Mouse (Mus musculus) liver, embryonic 15.5 days (tissue): ENCODE results near the gene Prss43. TPM values are rescaled to one million over a fixed set of nuclear protein-coding genes. Genes with fewer than 3 reads are reported as not detected.

ENCODE experiments used
- ATAC-seq: fragments of 200-750 bp; cut with Nextera tagmentation; 2 replicates; pipeline ENCODE4 v1.8.0; 2017; ENCODE audit warnings: moderate number of reproducible peaks, mild to moderate bottlenecking, moderate library complexity; ENCODE audit not compliant: insufficient read depth
- H3K27ac ChIP-seq: fragments of 300-500 bp; sonication (generic); replicated peaks from 2 replicates; pipeline ENCODE4 v1.5.1; 2015; ENCODE audit warnings: mild to moderate bottlenecking, inconsistent platforms
- H3K27me3 ChIP-seq: fragments of 300-500 bp; sonication (generic); 2 replicates; pipeline ENCODE4 v1.6.1; 2015; ENCODE audit warnings: mild to moderate bottlenecking, inconsistent platforms
- H3K36me3 ChIP-seq: fragments of 300-500 bp; sonication (generic); replicated peaks from 2 replicates; pipeline ENCODE4 v1.6.1; 2015; ENCODE audit warnings: moderate library complexity, mild to moderate bottlenecking, inconsistent platforms
- H3K4me1 ChIP-seq: fragments of 300-500 bp; sonication (generic); replicated peaks from 2 replicates; pipeline ENCODE4 v1.6.1; 2015; ENCODE audit warnings: inconsistent platforms
- H3K4me2 ChIP-seq: fragments of 300-500 bp; sonication (generic); 2 replicates; pipeline ENCODE4 v1.6.1; 2015; ENCODE audit warnings: moderate library complexity, mild to moderate bottlenecking, inconsistent platforms
- H3K4me3 ChIP-seq: fragments of 300-500 bp; sonication (generic); replicated peaks from 2 replicates; pipeline ENCODE4 v1.5.1; 2015; ENCODE audit warnings: mild to moderate bottlenecking, inconsistent platforms
- H3K9ac ChIP-seq: fragments of 300-500 bp; sonication (generic); 2 replicates; pipeline ENCODE4 v1.6.1; 2015; ENCODE audit warnings: moderate library complexity, mild to moderate bottlenecking, inconsistent platforms
- H3K9me3 ChIP-seq: fragments of 300-500 bp; sonication (generic); replicated peaks from 2 replicates; pipeline ENCODE4 v1.6.1; 2016; ENCODE audit warnings: inconsistent platforms
- WGBS: fragments of 180-500 bp; shearing (Covaris S2); methylation state at CpG from one replicate; pipeline ENCODE4 v1.1.7; 2015; ENCODE audit warnings: mixed read lengths; ENCODE audit not compliant: insufficient replicate concordance; 5-methylcytosine and 5-hydroxymethylcytosine counted together
- polyA plus RNA-seq: library from polyadenylated mRNA; unstranded; fragments of >200 nt; fragmentation: Nextera tagmentation; extraction: Ambion mirVana; gene quantifications from 2 replicates; pipeline ENCODE4 v1.2.1, GENCODE M21; 2015

The Prss43 gene
- polyA plus RNA-seq, 1 experiment from 2014 or later, result not detected

- Histone ChIP-seq H3K27me3 (peaks cover 41% of the 10 kb centered on the region), H3K9me3 (no peaks in the 10 kb centered on the region), H3K36me3 (no peaks in the 10 kb centered on the region), H3K4me3 (no peak overlapping the region), H3K4me2 (peak overlapping the region; percentile 35), H3K4me1 (peaks cover 28% of the 10 kb centered on the region), H3K9ac (no peak overlapping the region), H3K27ac (no peak overlapping the region)
- ATAC-seq, result no peak
- WGBS, result 15% methylated on average over 40 of the region's 40 CpGs
These were observed 47.5 kb downstream of the Prss43 start for GRCm38 (mm10) chr9:110873681-110874659.

- H3K9ac ChIP-seq, result no peak overlapping the region
- no peak overlapping the region for H3K4me2 ChIP-seq
- no peaks in the 10 kb centered on the region for H3K9me3 ChIP-seq
- peaks cover 28% of the 10 kb centered on the region for H3K4me1 ChIP-seq
- WGBS, result 38% methylated on average over 3 of the region's 3 CpGs
- peak overlapping the region; percentile 29; the same call in 1 of the 2 replicates for H3K27ac ChIP-seq
- no peak overlapping the region for H3K4me3 ChIP-seq
- no peak for ATAC-seq
- no peaks in the 10 kb centered on the region for H3K36me3 ChIP-seq
- peaks cover 48% of the 10 kb centered on the region for H3K27me3 ChIP-seq
These were observed 48.2 kb downstream of the Prss43 start for GRCm38 (mm10) chr9:110874660-110875191.

GRCm38 (mm10) chr9:110875288-110875695 lies 48.8 kb downstream of the Prss43 start:
- Histone ChIP-seq H3K9ac (no peak overlapping the region), H3K9me3 (no peaks in the 10 kb centered on the region), H3K27ac (peak overlapping the region; percentile 55), H3K4me2 (no peak overlapping the region), H3K4me1 (peaks cover 28% of the 10 kb centered on the region), H3K27me3 (peaks cover 54% of the 10 kb centered on the region), H3K36me3 (no peaks in the 10 kb centered on the region), H3K4me3 (no peak overlapping the region)
- 39% methylated on average over 6 of the region's 6 CpGs for WGBS
- ATAC-seq, result peak; percentile 58

GRCm38 (mm10) chr9:110877353-110877752 lies 50.9 kb downstream of the Prss43 start:
- peaks cover 65% of the 10 kb centered on the region for H3K27me3 ChIP-seq
- H3K27ac ChIP-seq, result peak overlapping the region; percentile 70
- 35% methylated on average over 1 of the region's 1 CpGs for WGBS
- H3K9ac ChIP-seq, result no peak overlapping the region
- H3K4me3 ChIP-seq, result no peak overlapping the region
- peak; percentile 10; the same call in 1 of the 2 replicates for ATAC-seq
- H3K4me2 ChIP-seq, result no peak overlapping the region
- no peaks in the 10 kb centered on the region for H3K36me3 ChIP-seq
- no peaks in the 10 kb centered on the region for H3K9me3 ChIP-seq
- peaks cover 28% of the 10 kb centered on the region for H3K4me1 ChIP-seq

GRCm38 (mm10) chr9:110877888-110878287 lies 51.4 kb downstream of the Prss43 start:
- Histone ChIP-seq H3K27ac (peak overlapping the region; percentile 70), H3K4me1 (peaks cover 28% of the 10 kb centered on the region), H3K27me3 (peaks cover 60% of the 10 kb centered on the region), H3K4me2 (no peak overlapping the region), H3K4me3 (no peak overlapping the region), H3K9ac (no peak overlapping the region), H3K36me3 (no peaks in the 10 kb centered on the region), H3K9me3 (no peaks in the 10 kb centered on the region)
- 60% methylated on average over 5 of the region's 5 CpGs for WGBS
- ATAC-seq, result peak; percentile 57

GRCm38 (mm10) chr9:110879191-110879920 lies 52.9 kb downstream of the Prss43 start, which contains the start of gene Als2cl:
Gene Als2cl, plus strand, starts transcription at chr9:110879870.
- no peak for ATAC-seq
- 20% methylated on average over 12 of the region's 12 CpGs for WGBS
- peaks cover 46% of the 10 kb centered on the region for H3K27me3 ChIP-seq
- no peaks in the 10 kb centered on the region for H3K36me3 ChIP-seq
- H3K27ac ChIP-seq, result peak within 1 kb of the TSS; percentile 57
- H3K4me1 ChIP-seq, result peaks cover 19% of the 10 kb centered on the region
- H3K4me3 ChIP-seq, result peak within 1 kb of the TSS; percentile 53
- peak within 1 kb of the TSS; percentile 25 for H3K9ac ChIP-seq
- no peaks in the 10 kb centered on the region for H3K9me3 ChIP-seq
- H3K4me2 ChIP-seq, result peak within 1 kb of the TSS; percentile 62

- ATAC-seq, result peak; percentile 43; the same call in 1 of the 2 replicates
- H3K4me3 ChIP-seq, result peak within 1 kb of the TSS; percentile 53
- peak within 1 kb of the TSS; percentile 25 for H3K9ac ChIP-seq
- H3K27ac ChIP-seq, result peak within 1 kb of the TSS; percentile 57
- H3K27me3 ChIP-seq, result peaks cover 41% of the 10 kb centered on the region
- peaks cover 12% of the 10 kb centered on the region for H3K4me1 ChIP-seq
- no peaks in the 10 kb centered on the region for H3K36me3 ChIP-seq
- no peaks in the 10 kb centered on the region for H3K9me3 ChIP-seq
- peak within 1 kb of the TSS; percentile 62 for H3K4me2 ChIP-seq
- WGBS, result under 1% methylated on average over 57 of the region's 57 CpGs
These were observed 53.6 kb downstream of the Prss43 start, which contains the start of gene Tmie for GRCm38 (mm10) chr9:110879998-110880561. Gene Tmie, minus strand, starts transcription at chr9:110880113.

GRCm38 (mm10) chr9:110880772-110881171 lies 54.3 kb downstream of the Prss43 start:
- no peaks in the 10 kb centered on the region for H3K36me3 ChIP-seq
- H3K4me2 ChIP-seq, result peak overlapping the region; percentile 62
- peaks cover 12% of the 10 kb centered on the region for H3K4me1 ChIP-seq
- peaks cover 41% of the 10 kb centered on the region for H3K27me3 ChIP-seq
- H3K4me3 ChIP-seq, result peak overlapping the region; percentile 53
- no peak overlapping the region for H3K9ac ChIP-seq
- ATAC-seq, result no peak
- 53% methylated on average over 4 of the region's 4 CpGs for WGBS
- peak overlapping the region; percentile 24; the same call in 1 of the 2 replicates for H3K27ac ChIP-seq
- no peaks in the 10 kb centered on the region for H3K9me3 ChIP-seq
